Mouse (Mus musculus) CH12.LX (cell line): Measurements from ENCODE around the gene Aurkaip1. TPM values are rescaled to one million over a fixed set of nuclear protein-coding genes. Genes with fewer than 3 reads are reported as not detected.

Experiments
- DNase-seq: peaks from one replicate; pipeline ENCODE4 v3.0.0-alpha.2; 2013; ENCODE audit errors: extremely low read depth
- H3K27ac ChIP-seq: 2 replicates; pipeline ENCODE4 v1.5.1; 2012; ENCODE audit warnings: low read depth, mild to moderate bottlenecking, control low read depth, moderate library complexity; ENCODE audit not compliant: insufficient read depth
- H3K27me3 ChIP-seq: replicated peaks from 2 replicates; pipeline ENCODE3; 2012; ENCODE audit warnings: inconsistent platforms
- H3K36me3 ChIP-seq, 2 experiments: replicated peaks in 1 of 2; 2 replicates each; pipeline versions ENCODE3 to v1.6.1; 2012; ENCODE audit warnings: inconsistent platforms in 1 of 2, low read length in 1 of 2, mild to moderate bottlenecking in 1 of 2, mixed read lengths in 1 of 2, moderate library complexity in 1 of 2; ENCODE audit not compliant: control insufficient read depth in 1 of 2, insufficient read depth in 1 of 2
- H3K4me1 ChIP-seq, 2 experiments: 2 replicates each; pipeline ENCODE4 v1.6.1; 2012; ENCODE audit warnings: inconsistent platforms in 1 of 2, moderate library complexity in 1 of 2; ENCODE audit not compliant: insufficient read depth in 2 of 2, control insufficient read depth in 1 of 2
- H3K4me2 ChIP-seq: 2 replicates; pipeline ENCODE4 v1.6.1; 2012; ENCODE audit warnings: low read depth, mild to moderate bottlenecking, control low read depth; ENCODE audit not compliant: poor library complexity, insufficient read depth, severe bottlenecking
- H3K4me3 ChIP-seq, 3 experiments: fragments of 150-350 bp in 1 of 3; sonication (generic) in 1 of 3; replicated peaks in 1 of 3; 2 replicates each; pipeline versions ENCODE3 to v1.5.1; 2011 to 2012; ENCODE audit warnings: low read depth in 2 of 3, low read length in 2 of 3, mild to moderate bottlenecking in 2 of 3, moderate library complexity in 2 of 3, control low read depth in 1 of 3, improper control_type of control experiment in 1 of 3, inconsistent platforms in 1 of 3, mixed read lengths in 1 of 3; ENCODE audit not compliant: poor library complexity in 1 of 3
- H3K79me2 ChIP-seq: replicated peaks from 2 replicates; pipeline ENCODE4 v1.6.1; 2012; ENCODE audit warnings: mild to moderate bottlenecking, moderate library complexity; ENCODE audit not compliant: control insufficient read depth, poor library complexity, insufficient read depth, severe bottlenecking; ENCODE audit errors: extremely low read depth
- H3K9ac ChIP-seq: 2 replicates; pipeline ENCODE4 v1.6.1; 2012; ENCODE audit warnings: low read depth, mild to moderate bottlenecking, control low read depth, moderate library complexity; ENCODE audit not compliant: insufficient read depth
- H3K9me3 ChIP-seq: replicated peaks from 2 replicates; pipeline ENCODE3; 2012; ENCODE audit warnings: low read length, inconsistent platforms, mixed read lengths
- CHD2 ChIP-seq: IDR thresholded peaks from 2 replicates; pipeline ENCODE4 v1.6.1; 2011; ENCODE audit warnings: low read length, improper control_type of control experiment
- ELF1 ChIP-seq: IDR thresholded peaks from 2 replicates; pipeline ENCODE4 v1.6.1; 2014; ENCODE audit warnings: low read depth, mild to moderate bottlenecking, inconsistent platforms, low read length, improper control_type of control experiment
- GABPA ChIP-seq: IDR thresholded peaks from 2 replicates; pipeline ENCODE4 v1.6.1; 2012; ENCODE audit warnings: low read depth, low read length, improper control_type of control experiment, inconsistent platforms; ENCODE audit not compliant: insufficient replicate concordance
- HCFC1 ChIP-seq: IDR thresholded peaks from 2 replicates; pipeline ENCODE4 v1.6.1; 2012; ENCODE audit warnings: low read depth, mild to moderate bottlenecking, inconsistent platforms, low read length, improper control_type of control experiment
- IRF4 ChIP-seq: IDR thresholded peaks from 2 replicates; pipeline ENCODE4 v1.6.1; 2014; ENCODE audit warnings: low read depth, mild to moderate bottlenecking, inconsistent platforms, low read length, improper control_type of control experiment
- JUN ChIP-seq: IDR thresholded peaks from 2 replicates; pipeline ENCODE4 v1.6.1; 2011; ENCODE audit warnings: low read depth, mild to moderate bottlenecking, low read length, improper control_type of control experiment, moderate library complexity; ENCODE audit not compliant: insufficient read depth
- MAX ChIP-seq: IDR thresholded peaks from 2 replicates; pipeline ENCODE4 v1.6.1; 2011; ENCODE audit warnings: low read length, improper control_type of control experiment
- NELFE ChIP-seq: IDR thresholded peaks from 2 replicates; pipeline ENCODE4 v1.6.1; 2011; ENCODE audit warnings: low read depth, low read length, improper control_type of control experiment
- POLR2A ChIP-seq: IDR thresholded peaks from 2 replicates; pipeline ENCODE4 v1.6.1; 2011; ENCODE audit warnings: low read depth, mild to moderate bottlenecking, improper control_type of control experiment, low read length
- SIN3A ChIP-seq: IDR thresholded peaks from 2 replicates; pipeline ENCODE4 v1.6.1; 2012; ENCODE audit warnings: low read length, improper control_type of control experiment, inconsistent platforms
- TBP ChIP-seq: conservative IDR thresholded peaks from 2 replicates; pipeline ENCODE4 v1.6.1; 2011; ENCODE audit warnings: low read depth, low read length, improper control_type of control experiment
- TCF12 ChIP-seq: IDR thresholded peaks from 2 replicates; pipeline ENCODE4 v1.6.1; 2014; ENCODE audit warnings: low read depth, mild to moderate bottlenecking, inconsistent platforms, low read length, improper control_type of control experiment
- USF1 ChIP-seq: IDR thresholded peaks from 2 replicates; pipeline ENCODE4 v1.6.1; 2014; ENCODE audit warnings: low read depth, mild to moderate bottlenecking, inconsistent platforms, low read length, improper control_type of control experiment
- dilution Hi-C: fragments of 300-500 bp; cut with MboI; formaldehyde crosslinking; loops from 2 replicates; pipeline ENCODE4 v1.14.3; 2020; ENCODE audit warnings: low sequenced_read_pairs; ENCODE audit not compliant: extremely low pct_unique_long_range_greater_than_20kb, extremely low pct_ligation_motif_present
- in situ Hi-C: fragments of 300-500 bp; cut with MboI; formaldehyde crosslinking; loops from 3 replicates; pipeline ENCODE4 v1.14.3; 2019; ENCODE audit warnings: low sequenced_read_pairs, low pct_ligation_motif_present, low pct_unique_long_range_greater_than_20kb, mixed read lengths
- polyA plus RNA-seq: library from polyadenylated mRNA; unstranded; fragments of >175 nt; gene quantifications from 2 replicates; pipeline ENCODE4 v1.2.1, GENCODE M21; 2012; ENCODE audit warnings: low read depth; ENCODE audit not compliant: insufficient read length
- total RNA-seq, 2 experiments: library from RNA; depleted of rRNA; stranded (reverse); fragments of 300-350 nt in 1 of 2; fragments of >200 nt in 1 of 2; gene quantifications; 2 replicates each; pipeline ENCODE4 v1.2.3; 2012 to 2014

Gene Aurkaip1
- total and polyA plus RNA-seq, 3 experiments = 141 to 162 (median 149) TPM

DNA sequence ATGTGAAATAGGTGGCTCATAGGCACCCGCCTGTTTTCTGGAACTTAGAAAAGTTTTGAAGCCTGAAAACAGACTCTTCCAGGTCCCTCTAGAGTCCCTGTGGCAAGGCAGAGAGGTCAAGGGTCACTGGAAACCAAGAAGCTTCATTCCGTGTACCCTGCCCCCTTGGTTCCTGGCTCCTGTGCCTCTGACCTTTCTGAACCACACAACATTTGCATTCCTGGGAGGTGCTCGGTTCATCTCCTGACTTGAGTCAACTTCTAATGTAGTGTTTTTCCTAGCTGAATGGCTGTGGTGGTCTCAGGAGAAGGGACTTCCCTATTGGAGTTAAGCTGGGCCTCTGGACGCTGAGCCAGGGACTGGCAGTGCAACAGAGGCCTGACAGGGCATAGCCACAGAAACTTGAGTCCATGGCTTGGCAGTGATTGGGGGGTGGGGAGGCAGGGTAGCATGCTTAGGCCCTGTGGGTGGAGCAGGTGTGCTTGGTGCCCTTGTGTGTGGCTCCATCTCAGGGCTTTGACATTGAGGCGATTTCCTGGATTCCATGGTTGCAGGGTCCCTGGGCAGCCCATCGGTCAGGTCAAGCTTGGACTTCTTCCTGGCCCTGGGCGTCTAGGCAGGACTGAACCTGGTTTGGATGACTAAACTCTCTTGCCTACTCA lies 17.5 kb downstream of the Aurkaip1 start:
- TF ChIP-seq ELF1 (peak; percentile 34; the same call in 1 of the 2 replicates), CHD2 (peak; percentile 57), TCF12 (peak; percentile 35; the same call in 1 of the 2 replicates), SIN3A (peak; percentile 60; the same call in 1 of the 2 replicates), IRF4 (peak; percentile 51; the same call in 1 of the 2 replicates), TBP (no peak)
- TF ChIP-seq, all 38 proteins: peak for 5
- peak overlapping the region; percentile 89 for H3K9ac ChIP-seq
- no peak overlapping the region for H3K27ac ChIP-seq
- H3K4me1 ChIP-seq = peaks cover 17 to 54% of the 10 kb centered on the region in 2 experiments
- H3K79me2 ChIP-seq = peaks cover 19% of the 10 kb centered on the region
- peaks cover 4 to 29% of the 10 kb centered on the region in 2 experiments for H3K36me3 ChIP-seq
- H3K27me3 ChIP-seq = no peaks in the 10 kb centered on the region
- in situ Hi-C loops = no loop called here
- DNase-seq = no peak
- H3K4me2 ChIP-seq = peak overlapping the region; percentile 90
- dilution Hi-C loops = no loop called here
- peak overlapping the region; percentile 85 to 96 (median 89) for H3K4me3 ChIP-seq
- no peaks in the 10 kb centered on the region for H3K9me3 ChIP-seq

DNA sequence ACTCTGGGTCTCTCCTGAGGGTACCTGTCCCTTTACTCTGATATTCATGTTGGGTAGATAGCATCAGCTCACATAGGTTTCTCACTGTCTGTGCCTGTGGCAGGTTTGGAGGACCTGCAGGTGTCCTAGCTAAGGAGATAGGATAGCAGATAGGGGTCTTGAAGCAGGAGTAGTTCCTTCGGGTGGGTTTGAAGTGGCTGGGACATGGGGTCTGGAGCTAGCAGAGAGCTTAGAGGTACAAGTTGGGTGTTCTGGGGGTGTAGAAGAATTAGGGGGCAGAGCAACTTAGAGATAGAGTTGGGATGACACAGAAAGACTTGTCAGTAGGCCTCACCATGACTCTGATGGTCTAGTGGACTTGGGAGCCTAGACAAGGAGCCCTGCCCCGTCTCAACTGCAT lies 18.3 kb downstream of the Aurkaip1 start:
- in situ Hi-C loops = no loop called here
- no peak for DNase-seq
- dilution Hi-C loops = no loop called here
- Histone ChIP-seq H3K27me3 (no peaks in the 10 kb centered on the region), H3K4me2 (peak overlapping the region; percentile 90; the same call in 1 of the 2 replicates), H3K9me3 (no peaks in the 10 kb centered on the region)
- TF ChIP-seq POLR2A = no peak
- TF ChIP-seq USF1 = no peak
- no peak for TF ChIP-seq GABPA
- no peak for TF ChIP-seq JUN
- no peak for TF ChIP-seq MAX
- TF ChIP-seq IRF4 = no peak
- no peak for TF ChIP-seq NELFE
- no peak for TF ChIP-seq HCFC1
- TF ChIP-seq, all 38 proteins: peak for 0
- Histone ChIP-seq H3K4me1 (peaks cover 17 to 54% of the 10 kb centered on the region in 2 experiments), H3K79me2 (peaks cover 19% of the 10 kb centered on the region), H3K27ac (no peak overlapping the region), H3K9ac (no peak overlapping the region), H3K36me3 (peaks cover 11 to 37% of the 10 kb centered on the region in 2 experiments), H3K4me3 (no peak overlapping the region)
